Mouse (Mus musculus) lung, postnatal 36 days (tissue): ENCODE data around the gene Pm20d1.
A peak's percentile ranks its signal among the peaks of the same experiment; 100 is the strongest.

Source experiments
- DNase-seq: peaks from one replicate; pipeline ENCODE4 v3.0.0; 2022; ENCODE audit warnings: mixed read lengths

The Pm20d1 gene

DNA sequence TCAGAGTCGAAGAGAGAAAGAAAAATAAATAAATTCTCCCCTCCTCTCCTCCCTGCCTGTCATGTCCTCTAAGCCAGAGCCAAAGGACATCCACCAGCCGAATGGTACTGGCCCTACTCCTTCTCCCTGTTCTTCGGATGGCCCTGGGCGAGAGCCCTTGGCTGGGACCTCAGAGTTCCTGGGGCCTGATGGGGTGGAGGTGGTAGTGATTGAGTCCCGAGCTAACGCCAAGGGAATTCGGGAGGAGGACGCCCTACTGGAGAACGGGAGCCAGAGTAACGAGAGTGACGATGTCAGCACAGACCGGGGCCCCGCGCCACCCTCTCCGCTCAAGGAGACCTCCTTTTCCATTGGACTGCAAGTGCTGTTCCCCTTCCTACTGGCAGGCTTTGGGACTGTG, 33.4 kb downstream of the Pm20d1 start:
- DNase-seq: no peak

DNA sequence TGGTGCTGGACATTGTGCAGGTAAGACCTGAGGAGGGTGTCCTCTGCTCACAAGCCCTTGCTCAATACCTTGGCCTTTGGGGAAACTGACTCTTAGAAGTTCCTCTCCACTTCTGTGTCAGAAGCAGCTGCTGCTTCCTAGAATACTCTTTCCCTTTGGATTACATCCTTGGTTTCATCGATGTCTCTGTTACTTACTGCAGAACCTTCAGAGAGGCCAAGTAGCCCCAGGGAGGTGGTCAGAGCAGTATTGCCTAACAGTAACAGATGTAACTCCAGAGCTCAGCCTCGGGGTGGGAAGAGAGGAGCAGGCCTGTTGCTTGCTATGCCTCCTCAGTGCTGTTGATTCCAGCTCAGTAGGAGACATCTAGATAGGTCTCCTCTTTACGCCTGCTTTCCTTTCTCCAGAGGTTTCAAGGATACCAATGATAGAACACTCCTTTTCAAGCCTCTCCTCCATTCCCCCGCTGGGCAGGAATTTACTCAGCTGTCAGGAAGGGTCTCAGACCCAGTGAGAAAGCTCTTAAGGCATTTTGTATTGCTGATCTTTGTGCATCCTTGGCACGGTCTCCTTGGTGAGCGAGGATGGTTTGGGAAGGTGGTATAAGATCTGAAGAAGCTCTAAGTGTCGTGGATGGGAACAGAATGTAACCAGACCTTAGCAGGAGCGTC, 33.9 kb downstream of the Pm20d1 start:
- no peak for DNase-seq

DNA sequence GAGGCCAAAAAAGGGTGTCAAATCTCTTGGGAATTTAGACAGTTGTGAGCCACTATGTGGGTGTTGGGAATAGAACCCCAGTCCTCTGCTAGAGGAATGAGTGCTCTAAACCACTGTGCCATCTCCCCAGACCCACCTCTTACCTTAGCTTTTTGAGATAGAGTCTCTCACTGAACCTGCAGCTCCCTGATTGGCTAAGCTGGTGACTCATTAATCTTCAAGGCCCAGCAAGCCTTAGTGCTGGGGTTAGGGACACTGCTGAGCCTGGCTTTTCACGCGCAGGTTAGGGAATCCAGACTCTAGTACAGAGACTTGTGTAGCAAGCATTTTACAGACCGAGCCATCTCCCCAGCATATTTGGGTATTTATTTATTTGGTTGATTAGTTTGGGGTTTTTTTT, 39.9 kb downstream of the Pm20d1 start:
- no peak for DNase-seq

DNA sequence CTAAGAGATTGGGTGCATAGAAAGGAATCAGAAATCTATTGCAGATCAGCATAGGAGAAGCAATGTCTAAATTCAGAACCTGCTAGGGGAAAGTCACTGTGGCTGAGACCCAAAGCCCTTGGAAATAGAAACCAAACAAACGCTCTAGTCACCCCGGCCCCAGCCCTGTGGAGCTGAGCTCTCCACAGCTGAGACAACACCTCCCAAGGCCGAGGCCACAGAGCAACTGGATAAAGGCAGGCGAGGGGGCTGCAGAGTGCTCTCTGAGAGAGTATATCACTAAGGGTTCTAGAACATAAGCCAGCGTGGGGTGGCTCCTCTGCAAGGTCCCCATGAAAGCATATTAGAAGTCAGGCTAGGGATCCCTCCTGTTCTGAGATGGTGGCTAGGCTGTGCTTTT, 41.4 kb downstream of the Pm20d1 start:
- no peak for DNase-seq

DNA sequence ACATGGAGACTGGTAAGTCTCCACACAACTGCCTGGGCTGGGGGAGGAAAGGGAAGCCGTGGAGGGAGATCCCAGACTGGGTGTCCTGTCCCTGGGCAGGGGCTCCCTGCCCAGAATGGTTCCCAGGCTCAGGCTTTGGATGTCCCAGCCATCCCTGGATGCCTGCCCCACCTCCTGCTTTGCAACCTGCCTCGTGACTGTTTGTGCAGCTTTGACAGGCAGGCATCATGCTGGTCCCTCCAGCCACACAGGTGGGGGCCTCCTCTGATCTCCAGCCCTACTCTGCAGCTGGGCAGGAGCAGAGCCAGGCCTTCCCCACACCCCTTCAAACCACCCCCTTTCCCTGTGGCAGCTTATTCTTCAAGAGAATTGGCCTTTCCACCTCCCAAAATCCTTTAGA, 42.1 kb downstream of the Pm20d1 start:
- no peak for DNase-seq

DNA sequence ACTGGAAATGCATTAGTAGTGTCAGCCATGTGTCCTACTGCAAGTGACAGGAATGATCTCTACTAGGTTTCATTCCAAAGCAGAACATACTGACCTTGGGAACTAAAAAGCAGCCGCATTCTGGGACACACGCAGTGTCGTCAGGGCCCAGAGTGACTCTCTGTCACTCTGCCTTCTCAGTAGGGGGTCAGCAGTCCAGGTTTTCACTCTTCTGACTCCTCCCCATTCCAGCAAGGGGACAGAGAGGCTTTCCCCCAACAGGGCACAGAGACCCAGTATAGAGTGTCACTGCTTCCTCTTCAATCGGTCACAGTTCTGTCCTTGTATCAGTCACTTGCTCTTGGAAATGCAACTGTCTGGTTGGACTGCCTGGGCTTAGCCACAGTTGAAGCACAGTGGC, 45.0 kb downstream of the Pm20d1 start:
- DNase-seq: no peak

DNA sequence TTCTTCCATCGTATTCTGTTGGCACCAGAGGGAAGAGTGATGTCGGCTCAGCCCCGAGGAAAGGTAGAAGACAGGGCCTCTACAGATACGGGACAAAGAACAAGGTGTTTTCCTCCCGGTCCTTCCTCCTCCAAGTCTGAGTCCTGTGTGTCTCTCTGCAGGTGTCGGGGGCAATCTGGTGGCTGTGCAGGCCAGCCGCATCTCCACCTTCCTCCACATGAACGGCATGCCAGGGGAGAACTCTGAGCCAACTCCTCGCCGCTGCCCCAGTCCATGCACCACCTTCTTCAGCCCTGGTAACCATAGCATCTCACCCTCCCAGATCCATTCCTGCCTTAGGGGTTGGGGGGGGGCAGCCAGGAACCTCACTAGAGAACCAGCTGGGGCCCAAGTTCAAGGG, 46.6 kb downstream of the Pm20d1 start:
- DNase-seq: no peak

DNA sequence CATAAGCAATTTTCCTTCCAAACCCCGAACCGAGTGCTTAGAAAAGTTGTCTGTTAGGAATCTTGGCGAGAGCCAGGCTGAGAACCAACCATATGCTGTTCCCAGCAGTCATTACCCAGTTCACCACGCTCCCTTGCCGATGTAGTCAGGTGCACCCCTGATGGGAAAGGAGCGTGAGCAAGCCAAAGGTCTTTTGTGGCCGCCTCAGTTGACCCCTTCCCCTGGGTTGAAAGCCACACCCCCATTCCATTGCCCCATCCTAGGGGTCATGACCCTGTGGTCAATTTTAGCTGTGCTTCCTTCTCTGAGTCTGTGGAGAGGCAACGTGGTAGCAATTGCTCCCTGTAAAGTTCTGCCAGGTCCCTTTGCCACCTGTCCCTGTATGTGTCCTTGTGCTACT, 47.7 kb downstream of the Pm20d1 start:
- peak; percentile 19 for DNase-seq

DNA sequence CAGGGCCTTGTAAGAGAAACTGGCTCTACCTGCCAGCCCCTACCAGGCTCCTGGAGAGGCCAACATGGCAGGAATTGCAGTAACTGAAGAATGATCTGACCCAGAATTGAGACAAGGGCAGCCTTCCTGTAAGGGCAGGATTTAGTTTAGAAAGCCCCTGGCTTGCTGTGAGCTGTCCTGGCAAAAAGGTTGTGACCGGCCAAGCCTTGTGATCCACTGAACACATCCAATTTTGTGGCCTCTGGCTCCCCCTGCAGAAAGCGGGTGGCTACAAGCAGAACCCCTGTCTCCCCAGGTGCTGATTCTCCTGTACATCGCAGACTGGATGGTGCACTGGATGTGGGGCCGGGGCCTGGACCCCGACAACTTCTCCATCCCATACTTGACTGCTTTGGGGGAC, 49.1 kb downstream of the Pm20d1 start:
- peak; percentile 70 for DNase-seq

DNA sequence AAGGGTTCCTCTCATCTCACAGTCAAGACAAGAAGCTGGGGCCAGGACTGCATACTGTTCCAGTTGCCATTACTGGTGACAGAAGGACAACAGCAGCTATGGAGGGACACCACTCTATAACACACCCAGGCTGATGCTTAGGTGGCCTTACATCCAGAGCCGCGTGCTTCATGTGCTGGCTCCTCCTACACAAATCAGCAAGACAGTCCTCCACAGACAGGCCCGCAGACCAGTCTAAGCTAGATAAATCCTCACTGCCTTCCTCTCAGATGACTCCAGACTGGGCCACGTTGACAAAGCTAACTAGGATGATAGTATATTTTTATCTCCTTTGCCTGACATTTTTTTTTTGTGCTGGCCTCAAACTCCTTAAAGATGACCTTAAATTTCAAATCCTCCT, 64.6 kb downstream of the Pm20d1 start:
- no peak for DNase-seq

DNA sequence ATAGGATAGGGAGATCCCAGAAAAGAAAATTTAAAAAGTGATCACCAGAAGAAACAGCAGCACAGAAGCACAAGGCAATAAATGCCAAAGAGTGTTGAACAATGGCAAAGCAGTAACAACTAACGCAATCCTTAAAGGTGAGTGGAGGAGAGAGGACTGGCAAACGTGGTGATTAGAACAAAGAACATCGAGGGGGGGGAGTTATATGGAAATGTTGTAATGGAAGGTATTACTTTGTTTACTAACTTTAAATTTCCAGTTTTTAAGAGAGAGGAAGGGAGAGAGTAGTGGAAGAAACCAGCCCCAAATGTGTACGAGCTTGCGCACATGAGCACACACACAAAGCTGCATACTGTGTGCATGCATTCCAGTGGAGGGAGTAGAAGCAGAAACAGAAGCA, 68.4 kb downstream of the Pm20d1 start:
- DNase-seq: no peak

DNA sequence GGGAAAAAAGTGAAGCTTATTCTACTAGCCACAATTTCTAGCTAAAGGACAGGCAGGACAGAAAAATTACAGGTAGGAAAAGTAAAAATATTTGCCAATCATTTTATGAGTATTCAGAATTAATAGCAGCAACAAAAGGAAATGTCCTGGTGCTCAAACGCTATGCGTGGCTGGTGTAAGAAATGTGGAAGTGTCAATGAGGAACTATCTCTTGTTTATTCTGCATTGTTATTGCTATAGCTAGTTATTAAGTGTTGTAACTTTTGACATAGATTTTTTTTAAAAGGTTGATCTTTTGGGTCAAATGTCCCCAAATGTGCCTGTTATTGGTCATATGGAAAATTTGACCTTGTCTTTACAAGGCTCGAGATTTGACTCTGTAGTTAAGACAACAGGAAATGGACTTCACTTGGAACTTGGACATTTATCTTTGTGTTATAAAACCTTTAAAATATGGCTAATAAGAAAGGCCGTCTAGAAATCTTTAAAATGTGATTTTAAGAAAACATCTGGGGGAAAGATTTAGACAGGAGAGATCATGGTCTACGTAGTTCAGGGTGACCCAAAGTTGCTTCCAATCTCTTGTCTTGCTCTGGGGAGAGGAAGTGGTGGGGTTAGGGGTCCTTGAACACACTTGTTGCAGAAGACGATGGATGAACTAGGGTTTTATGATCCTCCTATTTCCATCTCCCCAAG, 69.3 kb downstream of the Pm20d1 start:
- peak; percentile 11 for DNase-seq

DNA sequence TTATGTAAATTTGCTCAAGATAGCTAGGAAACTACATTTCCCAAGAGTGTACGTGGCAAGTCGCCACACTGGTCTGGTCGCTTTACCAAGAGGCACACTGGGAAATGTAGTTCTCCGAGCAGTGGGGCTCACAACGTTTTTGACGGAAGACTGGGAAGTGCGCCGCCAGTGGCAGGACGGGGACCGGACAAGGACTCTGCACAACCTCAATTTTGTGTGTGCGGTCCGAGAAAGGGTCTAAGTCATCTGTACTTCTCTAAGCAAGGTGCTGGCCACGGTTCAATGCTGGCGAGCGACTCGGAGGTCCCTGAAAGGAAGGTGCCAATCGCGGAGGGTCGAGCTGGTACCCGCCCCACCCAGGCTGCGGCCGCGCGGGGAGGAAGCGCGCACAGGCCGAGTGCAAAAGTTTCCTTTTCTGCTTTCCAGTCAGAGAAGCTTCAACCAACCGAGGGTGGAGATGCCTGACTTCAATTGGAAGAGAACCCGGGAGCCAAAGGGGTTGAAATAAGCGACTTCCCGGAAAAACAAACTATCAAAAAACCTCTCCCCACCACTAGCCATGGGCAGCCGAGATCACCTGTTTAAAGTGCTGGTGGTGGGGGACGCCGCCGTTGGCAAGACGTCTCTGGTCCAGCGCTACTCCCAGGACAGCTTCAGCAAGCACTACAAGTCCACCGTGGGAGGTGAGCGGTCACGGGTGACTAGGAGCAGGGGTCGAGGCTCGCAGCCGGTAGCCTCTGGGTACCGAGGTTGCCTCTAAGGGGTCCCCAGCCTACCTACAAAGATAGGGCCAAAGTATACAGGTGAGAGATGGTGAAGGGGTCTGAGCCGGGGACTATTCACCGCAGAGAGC, 70.1 kb downstream of the Pm20d1 start, which contains the start of gene Rab29:
Gene Rab29 (plus strand): TSS at position 132 of the 853 bp plus-strand sequence.
- DNase-seq: peak; percentile 98

DNA sequence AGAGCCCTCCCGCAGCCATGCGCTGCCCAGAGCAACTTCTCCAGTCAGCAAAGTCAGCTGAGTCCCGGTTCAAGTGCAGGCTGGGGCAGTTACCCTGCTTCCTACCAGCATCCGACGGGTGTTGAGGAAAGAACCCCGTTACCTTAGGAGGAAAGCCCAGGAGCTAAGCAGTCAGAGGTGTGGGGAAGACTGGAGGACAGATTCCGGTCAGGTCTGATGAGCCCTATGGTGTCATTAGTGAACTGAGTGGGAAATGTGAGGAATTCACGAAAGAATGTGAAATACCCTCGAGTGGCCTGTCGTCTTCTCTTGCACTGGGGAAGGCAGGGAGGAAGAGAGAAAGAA, 70.7 kb downstream of the Pm20d1 start:
- peak; percentile 10 for DNase-seq

DNA sequence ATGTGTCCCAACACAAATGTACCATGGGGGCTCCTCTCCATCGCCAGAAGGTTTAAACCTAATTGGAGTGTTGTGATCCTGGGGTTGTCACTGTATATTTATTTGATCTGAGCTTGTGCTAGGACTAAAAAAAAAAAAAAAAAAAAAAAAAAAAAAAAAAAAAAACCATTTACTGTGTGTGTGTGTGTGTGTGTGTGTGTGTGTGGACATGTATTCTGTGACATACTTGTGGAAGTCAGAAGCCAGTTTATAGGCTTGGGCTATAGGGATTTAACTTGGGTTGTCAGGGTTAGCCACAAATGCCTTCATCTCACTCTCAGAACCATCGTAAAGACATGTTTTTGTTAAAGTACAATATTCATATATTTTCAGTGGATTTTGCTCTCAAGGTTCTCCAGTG, 72.4 kb downstream of the Pm20d1 start:
- DNase-seq: no peak
